Mouse (Mus musculus) brain, embryonic 14.5 days (tissue): Measurements from ENCODE around the gene Tmem178. TPM values are rescaled to one million over a fixed set of nuclear protein-coding genes. Genes with fewer than 3 reads are reported as not detected.

Source experiments
- DNase-seq: peaks from one replicate; pipeline ENCODE4 v3.0.0-alpha.2; 2011; ENCODE audit warnings: low read depth
- CTCF ChIP-seq: fragments of 200-500 bp; IDR thresholded peaks from 2 replicates; pipeline ENCODE4 v1.5.1; 2012; ENCODE audit warnings: inconsistent platforms, mild to moderate bottlenecking, moderate library complexity, borderline replicate concordance; ENCODE audit not compliant: insufficient read depth, insufficient read length; ENCODE audit errors: extremely low read depth
- POLR2A ChIP-seq: fragments of 200-500 bp; IDR thresholded peaks from 2 replicates; pipeline ENCODE4 v1.6.1; 2012; ENCODE audit warnings: mild to moderate bottlenecking, inconsistent platforms, borderline replicate concordance; ENCODE audit not compliant: poor library complexity, insufficient read depth, insufficient read length, severe bottlenecking; ENCODE audit errors: extremely low read depth
- polyA plus RNA-seq: library from polyadenylated mRNA; depleted of rRNA; stranded (reverse); fragments of >200 nt; gene quantifications from 2 replicates; pipeline ENCODE4 v1.2.3, GENCODE M21; 2012

Gene Tmem178
- polyA plus RNA-seq, 1 experiment: 31.8 TPM

- peak; percentile 96 for DNase-seq
- TF ChIP-seq POLR2A (no peak), CTCF (no peak)
Observed at GRCm38 (mm10) chr17:80969643-80970619, 25.5 kb downstream of the Tmem178 start.

- DNase-seq: no peak
- TF ChIP-seq CTCF (no peak), POLR2A (no peak)
Observed at GRCm38 (mm10) chr17:80970716-80971115, 26.3 kb downstream of the Tmem178 start.

DNA sequence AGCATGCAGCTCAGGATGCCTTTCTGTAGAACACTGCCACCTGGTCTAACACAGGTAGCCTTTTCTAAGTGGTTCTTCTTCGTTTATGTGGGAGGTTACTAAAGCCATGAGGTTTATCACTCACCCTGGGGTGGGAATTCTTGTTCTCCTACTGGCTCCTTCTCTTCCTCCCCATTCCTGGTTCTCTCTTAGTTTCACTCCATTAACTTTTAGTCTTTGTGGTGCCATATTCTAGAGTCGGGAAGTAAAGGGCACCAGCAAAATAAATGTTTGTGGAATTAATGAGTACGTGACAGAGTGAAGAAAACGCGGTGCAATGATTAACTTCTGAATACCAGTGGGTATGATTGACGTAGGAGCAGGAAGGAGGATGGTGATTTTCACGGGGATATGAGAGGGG is 28.5 kb downstream of the Tmem178 start:
- TF ChIP-seq POLR2A: no peak
- no peak for TF ChIP-seq CTCF
- no peak for DNase-seq

- no peak for DNase-seq
- TF ChIP-seq POLR2A: no peak
- no peak for TF ChIP-seq CTCF
Observed at GRCm38 (mm10) chr17:80977245-80977644, 32.8 kb downstream of the Tmem178 start.

DNA sequence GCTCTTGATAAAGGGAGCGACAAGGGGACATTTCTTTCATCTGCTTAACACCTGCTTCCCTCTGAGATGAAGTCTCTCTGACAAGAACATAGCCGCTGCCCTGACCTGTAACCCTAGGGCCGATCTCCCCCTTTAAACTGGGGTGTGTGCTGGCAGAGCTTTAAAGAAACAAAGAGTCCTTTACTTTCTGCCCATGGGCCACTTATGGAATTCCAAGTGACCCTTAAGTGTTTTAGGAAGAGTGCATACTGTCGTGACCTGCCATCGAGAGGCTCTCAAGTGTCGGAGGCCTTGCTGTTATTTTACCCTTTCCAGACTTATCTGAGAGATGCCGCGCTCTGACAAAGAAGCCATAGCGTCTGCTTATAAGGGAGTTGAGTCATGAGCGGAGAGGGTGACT is 35.7 kb downstream of the Tmem178 start:
- no peak for DNase-seq
- TF ChIP-seq CTCF (no peak), POLR2A (no peak)

GRCm38 (mm10) chr17:80981721-80982411 is 37.4 kb downstream of the Tmem178 start:
- TF ChIP-seq POLR2A (no peak), CTCF (no peak)
- DNase-seq: peak; percentile 91

GRCm38 (mm10) chr17:80982412-80982787 is 38.0 kb downstream of the Tmem178 start:
- DNase-seq: peak; percentile 98
- TF ChIP-seq POLR2A (no peak), CTCF (peak; percentile 89)

DNA sequence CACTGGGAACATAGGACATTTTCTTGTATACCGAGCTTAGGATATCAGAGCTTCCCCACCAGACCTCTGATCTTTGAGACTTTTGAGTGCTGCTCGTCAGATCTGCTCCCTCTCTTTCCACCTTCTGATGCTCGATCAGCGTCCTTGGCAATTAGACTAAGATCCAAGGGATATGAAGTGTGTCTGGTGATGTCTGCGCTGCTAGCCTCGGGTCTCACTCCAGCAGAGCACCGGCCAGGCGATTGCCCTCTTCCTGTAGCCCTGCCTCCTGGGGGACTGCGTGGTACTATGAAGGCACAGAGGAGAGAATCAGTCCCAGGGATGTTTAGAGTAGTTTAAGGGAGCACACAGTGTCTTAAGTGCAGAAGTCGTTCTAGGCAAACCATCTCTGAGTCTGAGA is 38.5 kb downstream of the Tmem178 start:
- TF ChIP-seq CTCF (no peak), POLR2A (no peak)
- DNase-seq: no peak

DNA sequence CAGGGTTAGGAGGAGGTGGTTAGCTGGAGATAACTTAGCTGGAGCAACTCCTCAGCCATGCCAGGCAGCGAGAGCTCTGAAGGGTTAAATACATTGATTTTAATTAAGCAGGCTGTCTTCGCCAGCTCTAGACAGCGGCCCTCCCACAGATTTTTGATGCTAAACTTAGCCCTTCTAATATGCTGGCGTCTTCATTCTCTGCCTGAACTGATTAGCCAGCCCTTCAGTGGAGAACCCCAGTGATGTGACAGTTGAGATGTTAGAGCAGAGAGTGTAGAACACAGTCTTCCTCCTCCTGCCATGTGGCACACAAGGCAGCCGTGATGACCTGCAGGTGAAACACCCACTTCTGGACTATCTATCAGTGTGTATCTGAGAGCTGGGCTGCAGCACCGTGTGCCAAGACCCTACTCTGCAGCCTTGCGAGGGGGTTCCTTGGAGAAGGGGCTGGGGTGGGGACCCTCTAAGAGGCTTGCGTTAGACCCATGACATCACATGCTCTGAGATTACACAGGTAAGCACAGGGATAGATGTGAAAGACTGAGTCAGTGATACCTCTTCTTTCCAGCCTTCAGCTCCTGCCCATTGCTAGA is 47.2 kb downstream of the Tmem178 start:
- TF ChIP-seq CTCF (no peak), POLR2A (no peak)
- DNase-seq: no peak

DNA sequence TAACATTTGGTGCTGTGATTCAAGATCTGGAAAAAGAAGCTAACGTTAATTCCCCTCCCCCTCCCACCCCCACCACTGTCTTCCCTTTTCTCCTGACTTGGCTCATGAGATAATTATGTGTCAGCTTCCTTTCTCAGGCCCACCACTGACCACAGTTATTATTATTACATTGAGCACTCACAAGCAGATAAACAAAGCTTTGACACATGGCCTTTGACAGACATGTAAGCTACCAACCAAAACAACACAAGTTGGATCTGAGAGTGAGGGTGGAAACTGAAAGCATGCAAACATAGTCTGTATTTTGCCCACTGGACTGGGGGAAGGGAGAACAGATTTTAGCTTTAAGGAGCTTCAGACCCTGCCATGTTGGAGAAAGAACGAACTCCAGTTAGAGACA is 52.8 kb downstream of the Tmem178 start:
- TF ChIP-seq CTCF (no peak), POLR2A (no peak)
- DNase-seq: no peak

GRCm38 (mm10) chr17:80998958-80999357 is 54.5 kb downstream of the Tmem178 start:
- DNase-seq: no peak
- TF ChIP-seq CTCF: no peak
- no peak for TF ChIP-seq POLR2A
